Mouse (Mus musculus) B cell, adult 2 months (primary cell): ENCODE results near the gene Hnrnpr.

Experiments used
- DNase-seq, 2 experiments: peaks; one replicate each; pipeline ENCODE4 v3.0.0; 2022

Gene Hnrnpr

GRCm38 (mm10) chr4:136310229-136311041 is at the start of gene Hnrnpr:
Gene Hnrnpr, plus strand, starts transcription at chr4:136310942.
- peak; percentile 98 for DNase-seq

GRCm38 (mm10) chr4:136261912-136262311 is 48.8 kb upstream of the Hnrnpr start:
- DNase-seq = peak in 1 of 2 experiments; percentile 43

GRCm38 (mm10) chr4:136263555-136263954 is 47.2 kb upstream of the Hnrnpr start:
- no peak for DNase-seq

- DNase-seq = peak; percentile 78
Measured at GRCm38 (mm10) chr4:136266716-136267343, 43.9 kb upstream of the Hnrnpr start.

GRCm38 (mm10) chr4:136268912-136269311 is 41.8 kb upstream of the Hnrnpr start:
- no peak for DNase-seq

GRCm38 (mm10) chr4:136270648-136271047 is 40.1 kb upstream of the Hnrnpr start:
- no peak for DNase-seq

GRCm38 (mm10) chr4:136281097-136281496 is 29.6 kb upstream of the Hnrnpr start:
- no peak for DNase-seq

- DNase-seq = no peak
Measured at GRCm38 (mm10) chr4:136281611-136282010, 29.1 kb upstream of the Hnrnpr start.

- DNase-seq = no peak
Measured at GRCm38 (mm10) chr4:136282621-136283480, 27.9 kb upstream of the Hnrnpr start.

GRCm38 (mm10) chr4:136283783-136284182 is 27.0 kb upstream of the Hnrnpr start:
- no peak for DNase-seq

- DNase-seq = no peak
Measured at GRCm38 (mm10) chr4:136284455-136284854, 26.3 kb upstream of the Hnrnpr start, which contains the start of gene Zfp46. Gene Zfp46, plus strand, starts transcription at chr4:136284683.

- no peak for DNase-seq
Measured at GRCm38 (mm10) chr4:136284891-136285290, 25.9 kb upstream of the Hnrnpr start.

GRCm38 (mm10) chr4:136285348-136285810 is 25.4 kb upstream of the Hnrnpr start:
- peak; percentile 90 for DNase-seq

GRCm38 (mm10) chr4:136285811-136286371 is 24.9 kb upstream of the Hnrnpr start:
- peak; percentile 91 to 92 for DNase-seq

GRCm38 (mm10) chr4:136289918-136290780 is 20.6 kb upstream of the Hnrnpr start:
- no peak for DNase-seq

- no peak for DNase-seq
Measured at GRCm38 (mm10) chr4:136290781-136291595, 19.8 kb upstream of the Hnrnpr start.

GRCm38 (mm10) chr4:136291692-136292091 is 19.1 kb upstream of the Hnrnpr start:
- DNase-seq = no peak

- no peak for DNase-seq
Measured at GRCm38 (mm10) chr4:136295941-136296340, 14.8 kb upstream of the Hnrnpr start.

GRCm38 (mm10) chr4:136302462-136302861 is 8.3 kb upstream of the Hnrnpr start:
- DNase-seq = no peak

- DNase-seq = no peak
Measured at GRCm38 (mm10) chr4:136304181-136304580, 6.6 kb upstream of the Hnrnpr start.

- no peak for DNase-seq
Measured at GRCm38 (mm10) chr4:136308355-136308754, 2.4 kb upstream of the Hnrnpr start.
